Mouse (Mus musculus): Measurements from ENCODE around the gene Ciita.

Ciita gene

GRCm38 (mm10) chr16:10559991-10560390 lies 80.1 kb downstream of the Ciita start:
- no peak for DNase-seq

GRCm38 (mm10) chr16:10565278-10565885 lies 85.5 kb downstream of the Ciita start:
- peak; percentile 86 to 88 for DNase-seq

- no peak for DNase-seq
Measured at GRCm38 (mm10) chr16:10567153-10567552, 87.3 kb downstream of the Ciita start.

- DNase-seq: no peak
Measured at GRCm38 (mm10) chr16:10569809-10570395, 90.0 kb downstream of the Ciita start.

- DNase-seq: peak; percentile 84 to 87
Measured at GRCm38 (mm10) chr16:10570708-10571107, 90.8 kb downstream of the Ciita start.

DNA sequence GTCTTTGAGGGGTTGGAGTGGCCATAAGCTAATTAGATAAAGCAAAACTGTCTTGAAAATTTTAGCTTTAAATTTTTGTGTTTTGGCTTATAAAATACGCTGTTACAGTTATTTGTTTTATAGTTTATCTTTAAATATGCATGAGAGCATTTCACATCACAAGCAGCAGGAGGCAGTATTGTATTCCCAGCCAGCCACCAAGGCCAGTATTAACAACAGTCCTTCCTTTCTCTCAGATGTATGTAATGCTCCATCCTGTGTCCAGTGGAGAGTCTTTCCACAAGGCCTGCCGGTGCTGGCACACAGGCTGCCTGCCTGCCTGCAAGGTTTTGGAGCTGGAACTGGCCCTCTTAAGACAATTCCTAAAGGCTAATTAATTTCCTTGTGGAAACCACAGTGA lies 92.0 kb downstream of the Ciita start:
- DNase-seq: peak; percentile 28 to 34

DNA sequence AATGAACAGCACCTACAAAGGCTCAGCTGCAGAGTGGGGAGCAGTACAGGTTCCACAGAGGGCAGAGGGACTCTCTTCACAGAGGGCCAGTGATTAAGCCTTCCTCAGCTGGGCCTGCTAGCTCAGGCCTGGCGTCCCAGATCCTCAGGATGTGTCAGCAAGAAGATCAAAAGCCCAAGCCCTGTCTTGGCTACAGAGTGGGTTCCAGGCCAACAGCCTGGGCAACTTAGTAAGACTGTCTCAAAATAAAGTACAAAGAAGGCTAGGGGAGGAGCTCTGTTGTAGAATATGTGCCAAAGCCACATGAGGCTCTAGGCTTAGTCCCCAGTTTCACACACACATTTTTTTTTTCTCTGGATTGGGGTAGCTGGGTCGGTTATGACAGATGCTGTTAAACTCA lies 95.1 kb downstream of the Ciita start:
- DNase-seq: no peak

- no peak for DNase-seq
Measured at GRCm38 (mm10) chr16:10575915-10576314, 96.1 kb downstream of the Ciita start.

DNA sequence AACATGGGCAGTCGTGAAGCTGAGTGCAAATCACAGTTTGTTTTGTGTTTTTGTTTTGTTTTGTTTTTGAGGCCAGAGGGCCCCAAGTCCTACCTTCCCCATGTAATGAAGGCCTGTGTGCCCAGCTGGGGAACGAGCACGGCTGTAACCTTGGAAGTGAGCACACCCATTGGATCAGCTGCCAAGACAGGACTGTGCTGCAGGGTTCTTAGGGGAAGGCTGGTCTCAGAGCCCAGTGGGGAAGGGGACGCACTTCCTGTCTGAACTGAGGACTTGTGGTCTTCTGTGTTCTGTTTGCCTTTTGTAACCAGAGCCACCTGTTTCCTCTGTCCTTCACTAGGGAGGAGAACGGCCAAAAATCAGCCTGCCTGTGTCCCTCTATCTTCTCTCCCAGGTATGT lies 97.7 kb downstream of the Ciita start:
- DNase-seq: no peak
